Mouse (Mus musculus) cerebellum, postnatal 25 days (tissue): Measurements from ENCODE around the gene Znhit1.
A peak's percentile ranks its signal among the peaks of the same experiment; 100 is the strongest.

ENCODE experiments used
- DNase-seq, 2 experiments: peaks; one replicate each; pipeline ENCODE4 v3.0.0; 2021; ENCODE audit warnings: mixed read lengths in 2 of 2

The Znhit1 gene

DNA sequence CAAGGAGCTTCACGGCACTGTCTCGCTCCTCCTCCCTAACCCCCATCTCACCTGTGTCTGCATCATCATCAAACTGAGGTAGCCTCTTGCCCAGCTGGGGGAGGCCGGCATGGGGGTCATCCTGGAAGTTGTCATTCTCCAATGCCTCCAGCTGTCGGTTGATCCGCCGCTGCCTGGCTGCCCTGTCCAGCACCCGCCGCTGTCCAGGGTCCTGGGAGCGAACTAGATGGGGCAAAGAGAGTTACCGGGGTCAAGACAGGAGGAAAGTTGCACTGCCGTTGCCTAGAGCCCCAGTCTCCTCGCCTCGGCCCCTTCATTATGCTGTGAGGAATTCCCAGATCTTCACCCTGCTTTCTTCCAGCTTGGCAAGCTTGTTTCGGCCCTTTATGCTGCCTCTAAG lies 3.0 kb downstream of the Znhit1 start:
- no peak for DNase-seq

DNA sequence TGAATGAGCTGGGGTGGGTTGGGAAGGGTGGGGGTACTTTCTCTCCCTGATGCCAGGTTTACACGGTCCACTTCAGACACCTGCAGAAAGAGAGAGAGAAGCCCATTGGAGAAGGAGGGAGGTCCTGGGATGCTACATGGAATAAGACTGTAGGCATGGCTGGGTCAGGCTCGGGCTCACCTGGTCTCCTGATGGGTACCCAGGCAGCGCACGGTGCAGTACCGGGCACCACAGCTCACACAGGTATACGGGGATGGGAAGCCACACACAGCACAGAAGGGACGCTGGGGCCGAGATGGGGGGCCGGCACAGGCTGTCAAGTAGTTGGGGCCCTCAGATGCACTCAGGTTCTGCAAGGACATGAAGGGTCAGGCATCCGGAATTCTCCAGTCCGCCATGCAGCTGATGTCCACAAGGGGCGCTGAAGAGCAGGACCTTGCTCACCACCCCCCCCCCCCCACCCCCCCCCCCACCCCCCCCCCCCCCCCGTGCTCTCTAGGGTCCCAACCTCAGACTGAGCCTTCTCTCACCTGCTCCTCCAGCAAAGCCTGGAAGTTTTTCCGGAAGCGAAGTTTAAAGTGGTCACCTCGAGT lies 5.4 kb downstream of the Znhit1 start:
- peak; percentile 66 to 82 for DNase-seq

DNA sequence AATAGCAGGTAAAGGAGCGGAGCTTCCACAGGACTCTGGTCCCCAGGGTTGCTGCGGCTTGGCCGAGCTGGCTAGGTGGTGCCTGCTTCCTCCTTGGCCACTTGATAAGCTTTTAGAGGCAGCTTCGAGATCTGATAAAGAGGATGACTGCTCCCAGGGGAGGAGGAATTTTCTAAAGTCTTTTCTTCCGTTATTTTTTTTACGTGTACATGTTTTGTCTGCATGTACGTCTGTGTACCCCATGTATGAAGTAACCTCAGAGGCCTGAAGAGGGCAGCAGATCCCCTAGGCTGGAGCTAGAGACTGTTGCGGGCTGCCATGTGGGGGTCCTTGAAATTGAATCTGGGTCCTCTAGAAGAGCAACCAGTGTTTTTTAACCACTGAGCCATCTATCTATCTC lies 6.8 kb downstream of the Znhit1 start:
- no peak for DNase-seq

- no peak for DNase-seq
These were observed 8.1 kb downstream of the Znhit1 start for GRCm38 (mm10) chr5:136979762-136980161.

GRCm38 (mm10) chr5:136977769-136978168 lies 10.1 kb downstream of the Znhit1 start:
- no peak for DNase-seq

DNA sequence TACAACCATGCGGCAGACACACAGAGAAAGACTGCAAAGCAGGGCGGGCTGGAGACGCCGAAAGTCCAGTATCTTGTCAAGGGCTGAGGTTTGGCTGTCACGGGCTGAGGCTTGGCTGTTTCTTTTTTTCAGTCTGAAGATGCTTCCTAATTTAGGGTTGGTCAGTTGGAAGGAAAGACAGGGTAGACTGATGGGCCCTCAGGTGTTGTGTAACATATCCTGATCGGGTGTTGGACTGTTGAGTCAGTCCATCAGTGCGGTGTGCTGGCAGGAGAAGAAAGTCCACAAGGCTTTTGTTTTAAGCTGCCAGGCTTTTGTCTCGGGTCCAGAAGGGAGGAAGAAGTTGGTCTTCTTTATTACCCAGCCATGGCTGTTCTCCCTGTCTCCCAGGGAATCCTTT lies 14.2 kb downstream of the Znhit1 start:
- no peak for DNase-seq

DNA sequence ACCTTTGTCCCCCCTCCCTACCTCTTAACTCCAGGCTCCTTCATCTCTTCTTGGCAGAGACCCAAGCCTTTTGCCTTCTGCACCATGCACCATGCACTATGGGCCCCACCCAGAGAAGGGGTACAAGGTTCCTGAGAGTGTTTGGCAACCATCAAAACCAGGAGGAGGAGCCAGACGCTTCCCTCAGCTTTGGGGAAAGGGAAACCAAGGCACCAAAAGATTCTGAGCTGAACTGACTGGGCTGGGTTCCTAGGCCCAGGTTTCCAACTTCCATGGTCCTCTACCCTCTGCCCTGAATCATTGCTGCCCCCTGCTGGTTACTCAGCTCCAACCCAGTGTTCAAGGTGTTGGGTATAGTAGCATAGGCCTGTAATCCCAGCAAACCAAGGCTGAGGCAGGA lies 17.1 kb downstream of the Znhit1 start:
- DNase-seq: peak in 1 of 2 experiments; percentile 71

GRCm38 (mm10) chr5:136967592-136967991 lies 20.2 kb downstream of the Znhit1 start:
- DNase-seq: no peak

DNA sequence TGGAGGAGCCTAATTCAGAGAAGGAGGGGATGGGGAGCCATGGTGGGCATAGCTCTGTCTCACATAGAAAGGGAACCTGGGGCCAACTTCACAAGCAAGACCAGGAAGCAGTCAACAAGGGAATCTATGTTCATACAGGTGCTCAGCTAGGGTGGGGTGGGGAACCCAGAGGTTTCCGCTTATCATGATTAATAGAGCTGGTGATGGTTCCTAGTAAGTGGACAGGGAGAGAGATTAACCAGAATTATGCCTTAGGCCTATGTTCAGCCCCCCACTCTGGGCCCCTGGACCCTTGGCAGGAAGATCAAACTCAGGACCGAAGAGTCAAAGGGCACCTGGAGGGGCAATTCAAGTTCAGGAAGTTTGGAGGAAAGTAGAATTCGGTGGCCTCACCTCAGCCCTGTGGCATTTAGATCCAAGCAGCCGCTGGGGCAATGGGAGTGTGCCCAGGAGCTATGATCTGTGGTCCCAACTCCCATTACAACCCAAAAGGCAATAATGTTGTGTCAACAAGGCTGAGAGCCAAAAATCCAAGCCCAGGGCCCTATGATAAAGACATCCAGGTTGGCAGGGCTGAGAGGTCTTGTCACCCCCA lies 20.9 kb downstream of the Znhit1 start:
- DNase-seq: no peak

- no peak for DNase-seq
These were observed 21.5 kb downstream of the Znhit1 start, which contains the start of gene Cldn15 for GRCm38 (mm10) chr5:136966331-136966730. Gene Cldn15, plus strand, starts transcription at chr5:136966616.

GRCm38 (mm10) chr5:136965686-136966085 lies 22.1 kb downstream of the Znhit1 start:
- DNase-seq: no peak

- DNase-seq: no peak
These were observed 22.6 kb downstream of the Znhit1 start for GRCm38 (mm10) chr5:136965210-136965609.

DNA sequence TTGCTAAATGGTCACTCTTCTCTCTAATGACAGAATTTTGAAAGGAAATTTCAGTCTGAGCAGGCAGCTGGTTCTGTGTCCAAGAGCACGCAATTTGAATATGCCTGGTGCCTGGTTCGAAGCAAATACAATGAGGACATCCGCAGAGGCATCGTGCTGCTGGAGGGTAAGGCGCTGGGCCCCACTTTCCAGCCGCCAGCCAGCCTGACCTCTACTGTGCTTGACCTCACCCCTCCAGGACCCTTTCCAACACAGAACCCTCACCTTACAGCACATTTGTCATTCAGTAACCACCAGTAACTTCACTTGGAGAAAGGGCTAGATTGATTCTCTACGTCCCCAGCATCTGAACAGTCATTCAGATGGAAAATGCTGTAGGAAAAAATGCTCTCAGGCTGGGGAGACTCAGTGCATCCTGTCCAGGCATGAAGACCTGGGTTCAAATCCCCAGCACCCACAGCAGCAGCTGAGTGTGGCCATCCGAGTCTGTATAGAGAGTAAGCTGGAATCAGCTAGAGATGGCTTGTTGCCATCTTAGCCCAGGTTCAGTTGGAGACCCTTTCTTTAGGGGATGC lies 24.8 kb downstream of the Znhit1 start:
- peak in 1 of 2 experiments; percentile 30 for DNase-seq

- DNase-seq: peak; percentile 84 to 89
These were observed 25.3 kb downstream of the Znhit1 start for GRCm38 (mm10) chr5:136962501-136962900.

- peak; percentile 93 to 94 for DNase-seq
These were observed 25.8 kb downstream of the Znhit1 start for GRCm38 (mm10) chr5:136961983-136962461.

DNA sequence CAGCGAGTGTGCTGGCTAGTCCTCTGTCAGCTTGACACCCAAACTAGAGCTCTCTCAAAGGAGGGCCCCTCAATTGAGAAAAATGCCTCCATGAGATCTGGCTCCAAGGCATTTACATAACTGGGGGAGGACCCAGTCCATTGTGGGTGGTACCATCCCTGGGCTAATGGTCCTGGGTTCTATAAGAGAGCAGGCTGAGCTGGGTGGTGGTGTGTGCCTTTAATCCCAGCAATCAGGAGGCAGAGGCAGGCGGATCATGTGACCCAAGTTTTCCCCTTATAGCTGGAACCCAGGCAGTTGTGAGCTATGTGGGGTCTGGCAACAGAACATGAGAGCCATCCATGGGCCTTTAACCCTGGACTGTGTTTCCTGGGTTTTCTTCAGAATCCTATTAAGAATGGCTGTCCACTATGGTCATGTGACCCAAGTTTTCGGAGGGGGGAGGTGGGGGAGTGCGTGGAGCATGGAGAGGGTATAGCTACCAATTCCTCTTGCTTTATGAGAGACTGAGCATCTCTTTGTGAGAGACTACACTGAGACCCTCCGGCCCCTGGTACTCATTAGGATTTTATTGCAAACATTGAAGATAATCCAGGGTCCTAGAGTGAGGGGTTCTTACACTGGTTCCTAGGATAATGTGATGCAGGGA lies 26.4 kb downstream of the Znhit1 start:
- DNase-seq: peak in 1 of 2 experiments; percentile 51

- no peak for DNase-seq
These were observed 27.8 kb downstream of the Znhit1 start for GRCm38 (mm10) chr5:136960053-136960452.

GRCm38 (mm10) chr5:136958991-136959605 lies 28.7 kb downstream of the Znhit1 start:
- no peak for DNase-seq

DNA sequence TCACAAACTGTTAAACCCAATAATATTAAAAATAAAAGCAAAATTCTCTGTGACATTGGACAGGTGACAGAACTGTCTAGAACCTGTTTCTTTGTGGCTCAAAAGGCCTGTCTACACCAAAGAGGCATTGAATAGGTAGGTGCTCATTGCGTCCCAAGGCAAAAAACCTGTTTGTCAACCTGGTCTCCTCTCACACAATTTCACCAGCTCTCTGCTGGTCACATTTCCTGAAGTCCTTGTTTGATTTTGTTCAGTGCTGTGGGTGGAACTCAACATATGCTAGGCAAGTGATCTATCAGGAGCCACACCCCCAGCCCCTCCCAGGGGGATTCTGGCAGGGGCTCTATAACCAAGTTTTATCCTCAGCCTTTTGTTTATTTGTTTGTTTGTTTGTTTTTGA lies 30.6 kb downstream of the Znhit1 start:
- DNase-seq: no peak

GRCm38 (mm10) chr5:136955622-136956021 lies 32.2 kb downstream of the Znhit1 start:
- no peak for DNase-seq

- DNase-seq: peak; percentile 55
These were observed 34.3 kb downstream of the Znhit1 start for GRCm38 (mm10) chr5:136953440-136953951.

DNA sequence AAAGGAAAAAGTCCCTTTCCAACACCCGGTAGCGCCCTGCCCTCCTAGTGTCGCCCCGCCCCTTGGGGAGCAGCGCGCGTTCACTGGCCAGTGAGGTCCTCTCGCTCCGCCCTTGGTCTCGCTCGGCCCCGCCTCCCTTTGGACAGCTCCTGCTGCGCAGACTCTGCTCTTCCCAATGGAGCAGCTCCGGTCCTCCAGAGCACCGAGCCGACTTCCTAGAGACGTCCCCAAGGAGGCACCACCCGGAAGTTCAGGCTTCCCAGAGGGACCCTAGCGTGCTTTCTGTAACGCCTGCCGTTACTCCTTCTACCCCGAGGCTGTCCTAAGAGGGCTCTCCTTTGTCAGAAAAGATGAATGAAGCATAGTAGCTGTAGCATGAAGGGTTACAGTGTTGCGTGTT lies 34.8 kb downstream of the Znhit1 start, which contains the start of gene Fis1:
Gene Fis1 (plus strand): TSS at position 261 of the 400 bp plus-strand sequence.
- DNase-seq: peak; percentile 94 to 98

DNA sequence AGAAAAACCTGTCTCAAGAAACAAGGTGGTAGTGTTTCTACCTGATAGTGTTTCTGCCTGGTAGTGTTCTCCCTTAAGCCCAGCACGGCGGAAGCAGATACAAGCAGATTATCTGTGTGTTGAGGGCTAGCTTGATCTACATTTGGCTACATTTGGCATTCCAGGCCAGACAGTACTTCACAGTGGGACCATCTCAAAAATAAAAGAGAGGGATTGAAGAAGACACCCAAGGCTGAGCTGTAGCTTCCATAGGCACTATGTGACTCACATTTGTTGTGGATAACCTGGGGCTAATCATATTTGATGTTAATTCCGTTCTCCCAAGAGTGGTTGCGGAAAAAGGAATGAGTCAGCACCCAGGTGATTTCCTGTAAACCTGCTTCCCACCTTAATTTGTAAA lies 35.7 kb downstream of the Znhit1 start:
- no peak for DNase-seq
